Mouse (Mus musculus) forebrain, embryonic 13.5 days (tissue): Measurements from ENCODE around the gene Tenm4. TPM values are rescaled to one million over a fixed set of nuclear protein-coding genes. Genes with fewer than 3 reads are reported as not detected.

Source experiments
- ATAC-seq: fragments of 200-750 bp; cut with Nextera tagmentation; 2 replicates; pipeline ENCODE4 v1.8.0; 2017
- H3K27ac ChIP-seq: fragments of 300-500 bp; sonication (generic); 2 replicates; pipeline ENCODE4 v1.5.1; 2015; ENCODE audit warnings: inconsistent platforms, mild to moderate bottlenecking, moderate library complexity
- H3K27me3 ChIP-seq: fragments of 300-500 bp; sonication (generic); 2 replicates; pipeline ENCODE4 v1.6.1; 2015; ENCODE audit warnings: mild to moderate bottlenecking, inconsistent platforms
- H3K36me3 ChIP-seq: fragments of 300-500 bp; sonication (generic); 2 replicates; pipeline ENCODE4 v1.6.1; 2015; ENCODE audit warnings: mild to moderate bottlenecking, inconsistent platforms; ENCODE audit not compliant: poor library complexity, severe bottlenecking
- H3K4me1 ChIP-seq: fragments of 300-500 bp; sonication (generic); 2 replicates; pipeline ENCODE4 v1.6.1; 2015; ENCODE audit warnings: inconsistent platforms
- H3K4me2 ChIP-seq: fragments of 300-500 bp; sonication (generic); 2 replicates; pipeline ENCODE4 v1.6.1; 2015; ENCODE audit warnings: inconsistent platforms, mild to moderate bottlenecking, moderate library complexity
- H3K4me3 ChIP-seq: fragments of 300-500 bp; sonication (generic); 2 replicates; pipeline ENCODE4 v1.5.1; 2015; ENCODE audit warnings: mild to moderate bottlenecking, inconsistent platforms
- H3K9ac ChIP-seq: fragments of 300-500 bp; sonication (generic); 2 replicates; pipeline ENCODE4 v1.6.1; 2015; ENCODE audit warnings: mild to moderate bottlenecking, inconsistent platforms
- H3K9me3 ChIP-seq: fragments of 300-500 bp; sonication (generic); replicated peaks from 2 replicates; pipeline ENCODE4 v1.6.1; 2016; ENCODE audit warnings: inconsistent platforms
- WGBS: fragments of 180-500 bp; shearing (Covaris S2); methylation state at CpG from one replicate; pipeline ENCODE4 v1.1.7; 2015; 5-methylcytosine and 5-hydroxymethylcytosine counted together
- polyA plus RNA-seq: library from polyadenylated mRNA; unstranded; fragments of >200 nt; fragmentation: Nextera tagmentation; extraction: Ambion mirVana; gene quantifications from 2 replicates; pipeline ENCODE4 v1.2.1, GENCODE M21; 2015

Gene Tenm4
- polyA plus RNA-seq, 1 experiment from 2014 or later = 73.6 TPM

DNA sequence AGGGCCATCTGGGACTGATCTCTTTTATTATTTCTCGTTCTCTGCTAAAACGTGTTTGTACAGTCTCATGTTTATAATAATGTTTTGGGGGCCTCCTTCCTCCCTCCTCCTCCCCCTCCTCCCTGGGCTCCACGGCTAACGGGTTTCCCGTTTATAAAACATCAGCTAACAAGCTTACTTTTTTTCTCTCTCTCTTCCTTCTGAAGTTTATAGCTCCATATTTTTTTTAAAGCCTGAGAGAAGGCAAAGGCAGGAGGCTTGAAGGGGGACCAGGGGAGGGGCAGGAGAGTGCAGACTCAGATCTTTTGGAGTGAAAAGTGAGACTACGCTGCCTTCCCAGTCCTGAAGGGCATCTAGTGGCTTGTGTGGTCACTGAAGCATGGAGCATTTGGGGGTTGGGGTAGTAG lies 604.0 kb downstream of the Tenm4 start:
- Histone ChIP-seq H3K4me3 (no peak overlapping the region), H3K27ac (no peak overlapping the region; the same call in 1 of the 2 replicates), H3K9me3 (no peaks in the 10 kb centered on the region), H3K36me3 (peaks cover 40% of the 10 kb centered on the region), H3K9ac (no peak overlapping the region), H3K4me2 (no peak overlapping the region), H3K27me3 (no peaks in the 10 kb centered on the region), H3K4me1 (peaks cover 24% of the 10 kb centered on the region)
- ATAC-seq = no peak
- WGBS = 41% methylated on average over 6 of the region's 6 CpGs

DNA sequence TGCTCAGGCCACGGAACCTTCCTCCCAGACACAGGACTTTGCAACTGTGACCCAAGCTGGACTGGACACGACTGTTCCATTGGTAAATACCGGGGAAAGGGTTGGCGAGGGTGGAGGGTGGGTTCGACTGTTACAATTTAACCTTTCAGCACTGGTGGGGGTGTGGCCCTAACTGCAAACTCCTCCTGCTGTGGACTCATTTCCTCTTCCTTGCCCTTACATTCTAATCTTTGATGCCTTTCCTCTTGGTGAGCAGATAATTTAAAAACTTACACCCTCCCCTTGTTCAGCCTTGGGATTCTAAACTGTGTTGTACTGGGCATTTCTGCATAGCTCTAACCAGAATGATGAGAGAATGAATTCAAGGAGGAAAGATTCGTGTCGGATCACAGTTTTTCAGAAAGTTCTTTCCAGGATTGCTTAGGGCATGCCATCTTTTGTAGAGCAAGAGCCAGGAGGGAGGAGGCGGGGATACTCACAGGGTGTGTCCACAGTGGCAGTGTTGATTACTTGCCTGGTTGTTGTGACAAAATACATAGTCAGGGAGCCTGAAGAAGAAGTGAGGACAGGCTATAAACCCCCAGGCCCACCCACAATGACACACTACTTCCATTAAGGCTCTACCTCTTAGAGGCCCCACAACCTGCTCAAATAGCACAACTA lies 607.0 kb downstream of the Tenm4 start:
- H3K4me2 ChIP-seq = no peak overlapping the region
- peaks cover 27% of the 10 kb centered on the region for H3K4me1 ChIP-seq
- H3K36me3 ChIP-seq = peaks cover 41% of the 10 kb centered on the region
- 88% methylated on average over 8 of the region's 8 CpGs for WGBS
- no peaks in the 10 kb centered on the region for H3K9me3 ChIP-seq
- H3K9ac ChIP-seq = no peak overlapping the region
- H3K4me3 ChIP-seq = no peak overlapping the region
- no peak for ATAC-seq
- no peaks in the 10 kb centered on the region for H3K27me3 ChIP-seq
- H3K27ac ChIP-seq = no peak overlapping the region

DNA sequence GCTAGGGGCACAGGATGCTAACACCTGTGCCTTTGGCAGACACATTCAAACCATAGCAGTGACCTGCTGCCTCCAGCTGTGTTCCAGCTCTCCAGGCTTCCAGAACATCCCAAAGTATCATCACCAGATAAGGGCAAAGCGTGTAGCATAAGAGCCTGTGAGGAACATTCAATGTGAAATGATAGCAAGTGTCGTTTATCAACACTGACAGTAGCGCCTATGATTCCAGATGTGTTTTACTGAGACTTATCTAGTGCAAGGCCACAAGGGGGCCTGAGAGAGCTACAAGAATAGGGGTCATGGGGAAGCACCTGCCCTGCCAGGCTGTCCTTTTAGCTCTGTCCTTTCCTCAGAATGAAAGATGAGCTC lies 607.5 kb downstream of the Tenm4 start:
- no peak overlapping the region for H3K4me3 ChIP-seq
- no peak overlapping the region for H3K27ac ChIP-seq
- no peaks in the 10 kb centered on the region for H3K27me3 ChIP-seq
- H3K4me2 ChIP-seq = no peak overlapping the region
- H3K9ac ChIP-seq = no peak overlapping the region
- WGBS = 83% methylated on average over 3 of the region's 3 CpGs
- peaks cover 41% of the 10 kb centered on the region for H3K36me3 ChIP-seq
- peaks cover 25% of the 10 kb centered on the region for H3K4me1 ChIP-seq
- ATAC-seq = no peak
- H3K9me3 ChIP-seq = no peaks in the 10 kb centered on the region

DNA sequence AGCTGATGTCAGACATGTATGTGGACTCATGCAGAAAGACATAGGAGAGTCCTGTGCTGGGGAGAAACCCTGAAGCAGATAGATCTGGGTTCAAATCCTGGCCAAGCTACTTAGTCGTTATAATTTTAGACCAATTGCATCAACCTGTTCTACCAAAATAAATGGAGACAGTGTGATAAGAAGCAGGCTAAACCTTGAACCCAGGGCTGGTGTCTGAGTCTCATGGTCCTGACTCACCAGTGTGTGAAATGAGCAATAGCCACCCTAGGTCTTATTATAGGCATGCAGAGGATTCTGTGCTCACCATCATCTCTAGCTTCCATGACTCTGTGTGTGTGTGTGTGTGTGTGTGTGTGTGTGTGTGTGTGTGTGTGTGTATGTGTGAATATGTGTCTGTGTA lies 609.5 kb downstream of the Tenm4 start:
- no peak overlapping the region for H3K27ac ChIP-seq
- H3K9me3 ChIP-seq = no peaks in the 10 kb centered on the region
- no peaks in the 10 kb centered on the region for H3K27me3 ChIP-seq
- no peak for ATAC-seq
- no peak overlapping the region for H3K4me3 ChIP-seq
- no peak overlapping the region for H3K4me2 ChIP-seq
- H3K4me1 ChIP-seq = peaks cover 6% of the 10 kb centered on the region
- 91% methylated on average over 1 of the region's 1 CpGs for WGBS
- H3K9ac ChIP-seq = no peak overlapping the region
- peaks cover 43% of the 10 kb centered on the region for H3K36me3 ChIP-seq

DNA sequence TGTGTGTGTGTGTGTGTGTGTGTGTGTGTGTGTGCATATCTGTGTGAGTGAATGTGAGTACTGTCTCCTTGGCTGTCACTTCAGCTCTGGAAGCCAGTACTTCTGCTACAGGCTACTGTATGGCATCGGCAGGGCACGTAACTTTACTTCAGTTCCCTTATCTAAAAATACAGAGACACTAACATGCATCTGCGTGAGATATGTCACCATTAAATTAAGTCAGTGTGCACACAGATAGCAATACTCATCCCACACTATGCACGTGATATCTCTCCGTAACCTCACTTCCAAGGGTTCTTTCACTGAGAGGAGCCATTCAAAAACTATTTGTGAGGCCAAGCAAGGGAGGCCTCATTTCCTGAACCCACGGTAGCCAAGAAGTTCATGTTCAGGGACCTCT lies 610.0 kb downstream of the Tenm4 start:
- Histone ChIP-seq H3K4me1 (peaks cover 8% of the 10 kb centered on the region), H3K4me2 (no peak overlapping the region), H3K36me3 (peaks cover 38% of the 10 kb centered on the region), H3K4me3 (no peak overlapping the region), H3K27ac (no peak overlapping the region), H3K27me3 (no peaks in the 10 kb centered on the region), H3K9ac (no peak overlapping the region), H3K9me3 (no peaks in the 10 kb centered on the region)
- no peak for ATAC-seq
- WGBS = 80% methylated on average over 6 of the region's 6 CpGs

DNA sequence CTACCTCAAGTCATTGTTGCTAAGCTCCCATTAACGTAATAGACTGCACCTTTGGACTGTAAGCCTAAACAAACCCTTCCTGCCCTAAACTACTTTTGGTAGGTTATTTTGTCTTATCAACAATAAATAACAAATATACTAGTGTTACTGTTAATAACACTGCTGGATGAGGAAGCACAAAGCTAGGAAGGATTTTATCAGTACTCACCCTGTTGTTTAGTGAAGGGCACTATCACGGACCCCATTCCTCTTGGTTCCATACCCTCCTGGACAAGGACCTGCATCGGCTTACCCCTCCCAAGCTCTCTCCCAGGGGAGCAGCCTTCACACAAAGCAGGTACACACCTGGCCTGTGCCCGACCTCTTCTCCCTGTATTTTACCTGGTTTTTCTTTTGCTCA lies 611.6 kb downstream of the Tenm4 start:
- peaks cover 24% of the 10 kb centered on the region for H3K36me3 ChIP-seq
- H3K27ac ChIP-seq = no peak overlapping the region; the same call in 1 of the 2 replicates
- no peaks in the 10 kb centered on the region for H3K9me3 ChIP-seq
- 90% methylated on average over 4 of the region's 4 CpGs for WGBS
- H3K4me2 ChIP-seq = no peak overlapping the region
- H3K4me3 ChIP-seq = no peak overlapping the region
- H3K27me3 ChIP-seq = no peaks in the 10 kb centered on the region
- peaks cover 17% of the 10 kb centered on the region for H3K4me1 ChIP-seq
- no peak overlapping the region for H3K9ac ChIP-seq
- ATAC-seq = no peak

DNA sequence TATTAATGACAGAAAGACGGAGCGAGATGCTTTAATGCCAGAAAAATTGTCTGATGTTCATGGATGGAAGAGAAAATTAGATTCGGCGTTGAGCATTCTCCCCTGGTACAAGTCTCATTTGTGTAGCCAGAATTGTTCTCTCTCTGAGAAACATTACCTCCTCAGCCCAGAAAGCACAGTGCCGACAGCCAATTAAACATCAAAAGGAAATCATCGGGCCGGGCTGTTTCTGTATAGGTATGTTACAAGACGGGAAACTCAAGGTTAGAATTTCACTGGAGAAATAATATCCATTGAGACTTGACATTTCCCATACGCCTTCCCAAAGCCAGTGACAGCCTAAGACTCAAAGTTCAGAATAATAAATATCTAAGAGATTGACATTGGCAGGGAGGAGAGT lies 614.8 kb downstream of the Tenm4 start:
- peak; percentile 14; the same call in 1 of the 2 replicates for ATAC-seq
- Histone ChIP-seq H3K4me1 (peaks cover 24% of the 10 kb centered on the region), H3K27me3 (no peaks in the 10 kb centered on the region), H3K4me2 (no peak overlapping the region), H3K36me3 (peaks cover 32% of the 10 kb centered on the region), H3K4me3 (no peak overlapping the region), H3K9me3 (no peaks in the 10 kb centered on the region), H3K9ac (no peak overlapping the region), H3K27ac (peak overlapping the region; percentile 67)
- 25% methylated on average over 9 of the region's 9 CpGs for whole genome bisulfite sequencing

DNA sequence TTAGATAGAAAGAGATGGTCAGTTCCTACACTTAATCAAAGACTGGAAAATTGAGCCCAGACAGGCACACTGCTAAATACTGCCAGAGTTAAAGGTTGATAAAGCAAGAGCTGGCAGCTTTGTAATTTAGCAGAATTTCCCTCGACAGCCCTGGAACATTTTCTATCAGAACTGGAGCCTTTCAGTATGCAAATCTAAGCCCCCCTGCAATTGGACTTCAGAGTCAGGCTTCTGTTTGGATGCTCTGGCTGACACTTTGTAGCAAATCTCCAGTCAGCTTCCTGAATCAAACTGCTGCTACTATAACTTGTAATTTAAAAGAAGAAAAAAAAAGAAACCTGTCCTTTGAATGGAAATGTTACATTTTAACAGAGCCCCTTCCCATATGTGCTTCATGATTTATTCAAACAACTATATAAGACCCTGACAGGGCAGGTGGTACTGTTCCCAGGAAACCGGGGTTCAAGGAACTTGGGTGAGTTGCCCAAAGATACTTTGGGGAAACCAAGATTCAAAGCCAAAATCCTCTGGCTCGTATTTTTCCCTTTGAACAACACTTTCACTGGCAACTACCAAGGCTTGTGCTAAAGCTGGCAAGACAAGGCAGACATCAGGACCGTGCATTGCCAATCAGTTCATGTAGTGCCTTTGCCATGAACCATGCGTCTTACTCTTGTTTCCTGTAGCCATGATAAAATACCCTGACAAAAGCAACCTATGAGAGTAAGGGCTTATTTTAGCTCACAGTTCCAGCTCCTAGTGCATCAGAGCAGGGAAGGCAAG lies 615.4 kb downstream of the Tenm4 start:
- Histone ChIP-seq H3K36me3 (peaks cover 29% of the 10 kb centered on the region), H3K9ac (no peak overlapping the region), H3K27ac (peak overlapping the region; percentile 67), H3K27me3 (no peaks in the 10 kb centered on the region), H3K4me2 (no peak overlapping the region), H3K4me3 (no peak overlapping the region), H3K4me1 (peaks cover 23% of the 10 kb centered on the region), H3K9me3 (no peaks in the 10 kb centered on the region)
- 65% methylated on average over 5 of the region's 5 CpGs for WGBS
- ATAC-seq = peak; percentile 69; the same call in 1 of the 2 replicates

DNA sequence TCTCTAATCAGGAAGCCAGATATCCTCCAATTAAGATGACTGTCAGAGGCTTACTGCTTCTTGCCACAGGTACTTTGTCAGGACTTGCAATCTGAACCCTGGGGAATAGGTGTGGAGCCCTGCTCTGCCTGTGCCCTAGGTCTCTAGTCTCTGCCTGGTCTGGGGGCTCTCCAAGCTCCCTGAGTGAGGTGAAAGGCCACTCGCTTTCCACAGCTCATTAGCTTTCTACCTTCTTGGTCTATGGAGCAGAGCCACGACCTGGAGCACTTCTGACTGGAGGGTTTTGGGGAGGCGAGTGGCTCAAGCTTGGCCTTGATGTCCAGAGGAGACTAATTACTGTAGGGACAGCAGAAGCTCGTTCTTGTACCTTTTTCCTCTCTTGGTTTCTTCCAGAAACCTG lies 617.1 kb downstream of the Tenm4 start:
- peak overlapping the region; percentile 65 for H3K27ac ChIP-seq
- no peaks in the 10 kb centered on the region for H3K27me3 ChIP-seq

DNA sequence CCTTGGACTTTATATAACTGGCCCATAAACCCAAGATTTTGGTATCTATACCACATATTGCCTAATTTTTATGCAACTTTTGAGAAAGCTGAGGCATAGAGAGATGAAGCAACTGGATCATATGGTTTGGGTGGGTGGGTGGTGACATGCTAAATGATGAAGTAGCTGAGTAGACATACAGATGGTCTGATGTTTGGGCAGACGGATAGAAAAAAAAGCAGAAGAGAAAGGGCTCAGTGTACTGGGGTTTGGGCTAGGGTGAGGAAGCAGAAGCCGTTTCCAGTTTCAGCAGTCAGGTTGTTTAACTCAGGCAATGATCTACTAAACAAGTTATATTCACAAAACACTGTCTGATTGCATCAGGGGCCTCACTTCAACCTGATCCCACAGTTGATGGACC lies 619.3 kb downstream of the Tenm4 start:
- H3K36me3 ChIP-seq = peaks cover 15% of the 10 kb centered on the region; the same call in 1 of the 2 replicates
- no peaks in the 10 kb centered on the region for H3K27me3 ChIP-seq
- no peaks in the 10 kb centered on the region for H3K9me3 ChIP-seq
- H3K9ac ChIP-seq = no peak overlapping the region
- WGBS = 90% methylated on average over 2 of the region's 2 CpGs
- no peak for ATAC-seq
- no peak overlapping the region for H3K4me3 ChIP-seq
- no peak overlapping the region for H3K27ac ChIP-seq
- H3K4me2 ChIP-seq = no peak overlapping the region
- H3K4me1 ChIP-seq = peaks cover 43% of the 10 kb centered on the region

More for the DNA sequence above, 617.1 kb downstream of the Tenm4 start:
- Histone ChIP-seq H3K4me2 (no peak overlapping the region), H3K4me3 (no peak overlapping the region), H3K4me1 (peaks cover 34% of the 10 kb centered on the region), H3K36me3 (peaks cover 19% of the 10 kb centered on the region; the same call in 1 of the 2 replicates), H3K9me3 (no peaks in the 10 kb centered on the region), H3K9ac (no peak overlapping the region)
- ATAC-seq = no peak
- 57% methylated on average over 4 of the region's 4 CpGs for WGBS

DNA sequence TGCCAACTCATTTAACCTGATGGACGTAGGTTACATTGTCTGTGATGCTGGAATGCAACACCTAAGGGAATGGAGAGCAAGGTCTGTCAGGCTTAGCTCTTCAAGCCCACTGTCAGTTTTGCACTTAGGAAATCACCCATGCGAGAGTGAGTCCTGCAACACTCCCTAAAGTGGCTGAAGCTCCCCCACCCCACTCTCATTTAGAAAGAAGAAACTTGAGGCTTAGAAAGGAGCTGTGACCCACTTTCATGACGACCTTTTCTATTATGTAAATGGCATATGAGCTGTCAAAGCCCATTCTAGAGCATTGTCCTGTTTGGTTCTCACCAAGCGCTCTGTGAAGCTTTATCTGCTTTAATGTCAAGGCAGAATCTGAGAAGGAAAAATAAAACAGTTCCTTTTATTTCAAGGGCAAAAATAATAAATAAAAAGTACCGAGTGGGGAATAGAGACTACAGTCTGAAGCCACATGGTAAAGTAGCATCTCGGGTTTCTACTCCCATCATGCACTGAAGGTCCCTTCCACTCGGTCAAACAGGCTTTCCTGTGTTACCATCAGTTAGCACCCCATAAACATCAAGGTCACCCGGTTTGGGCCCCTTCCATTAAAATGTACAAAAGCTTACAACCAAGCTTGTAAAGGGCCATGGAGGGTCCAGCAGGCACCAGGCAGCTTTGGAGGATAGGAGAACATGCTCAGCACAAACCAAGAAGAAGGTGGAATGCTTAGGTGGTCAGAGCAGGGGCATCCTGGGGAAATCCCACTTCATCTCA lies 621.6 kb downstream of the Tenm4 start:
- H3K4me1 ChIP-seq = peaks cover 52% of the 10 kb centered on the region
- H3K27me3 ChIP-seq = no peaks in the 10 kb centered on the region
- ATAC-seq = no peak
- WGBS = 65% methylated on average over 8 of the region's 8 CpGs
- H3K9me3 ChIP-seq = no peaks in the 10 kb centered on the region
- no peak overlapping the region for H3K27ac ChIP-seq
- H3K4me3 ChIP-seq = no peak overlapping the region
- H3K36me3 ChIP-seq = peaks cover 15% of the 10 kb centered on the region; the same call in 1 of the 2 replicates
- H3K9ac ChIP-seq = no peak overlapping the region
- H3K4me2 ChIP-seq = no peak overlapping the region
